Mouse (Mus musculus) G1E-ER4 (cell line): ENCODE results near the gene Irgq. TPM values are rescaled to one million over a fixed set of nuclear protein-coding genes. Genes with fewer than 3 reads are reported as not detected.

Experiments
- GATA1 ChIP-seq: IDR thresholded peaks from one replicate; pipeline ENCODE4 v1.8.0; 2012; ENCODE audit warnings: low read length, inconsistent platforms
- polyA plus RNA-seq: library from polyadenylated mRNA; stranded (reverse); fragments of >175 nt; gene quantifications from 2 replicates; pipeline ENCODE4 v1.2.3, GENCODE M21; 2012

Gene Irgq
- polyA plus RNA-seq, 1 experiment: 12.1 TPM

DNA sequence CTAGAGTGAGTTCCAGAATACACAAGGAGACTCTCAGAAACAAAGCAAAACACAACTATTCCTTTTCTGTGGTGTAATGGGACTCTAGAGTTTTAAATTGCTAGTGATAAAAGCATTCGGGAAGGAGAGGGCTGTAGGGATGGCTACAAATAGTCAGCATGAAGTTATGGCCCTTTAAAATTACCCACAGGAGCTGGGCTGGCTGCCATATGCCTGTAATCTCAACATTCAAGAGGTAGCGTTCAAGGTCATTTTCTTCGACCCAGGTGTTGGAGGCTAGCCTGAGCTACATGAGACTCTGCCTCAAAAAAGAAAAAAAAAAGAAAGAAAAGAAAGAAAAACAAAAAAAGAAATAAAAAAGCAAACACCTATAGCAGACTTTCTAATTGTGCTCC is 24.4 kb upstream of the Irgq start:
- no peak for TF ChIP-seq GATA1

DNA sequence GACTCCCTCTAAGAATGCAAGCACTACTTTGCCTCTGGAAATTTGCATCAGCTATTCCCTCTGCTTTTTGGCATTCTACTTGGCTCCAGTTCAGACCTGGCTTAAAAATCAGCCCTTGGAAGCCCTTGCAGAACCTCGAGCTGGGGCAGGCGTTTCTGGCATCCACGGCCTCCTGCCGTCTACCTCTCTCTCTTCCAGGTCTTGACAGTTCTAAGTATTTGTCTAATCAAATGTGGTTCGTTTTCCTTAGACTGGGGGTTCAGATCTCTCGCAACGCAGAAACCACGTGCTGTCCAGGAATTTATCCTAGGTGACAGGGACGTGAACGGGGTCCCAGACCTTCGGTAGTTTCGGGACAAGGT is 24.0 kb upstream of the Irgq start:
- TF ChIP-seq GATA1: no peak

DNA sequence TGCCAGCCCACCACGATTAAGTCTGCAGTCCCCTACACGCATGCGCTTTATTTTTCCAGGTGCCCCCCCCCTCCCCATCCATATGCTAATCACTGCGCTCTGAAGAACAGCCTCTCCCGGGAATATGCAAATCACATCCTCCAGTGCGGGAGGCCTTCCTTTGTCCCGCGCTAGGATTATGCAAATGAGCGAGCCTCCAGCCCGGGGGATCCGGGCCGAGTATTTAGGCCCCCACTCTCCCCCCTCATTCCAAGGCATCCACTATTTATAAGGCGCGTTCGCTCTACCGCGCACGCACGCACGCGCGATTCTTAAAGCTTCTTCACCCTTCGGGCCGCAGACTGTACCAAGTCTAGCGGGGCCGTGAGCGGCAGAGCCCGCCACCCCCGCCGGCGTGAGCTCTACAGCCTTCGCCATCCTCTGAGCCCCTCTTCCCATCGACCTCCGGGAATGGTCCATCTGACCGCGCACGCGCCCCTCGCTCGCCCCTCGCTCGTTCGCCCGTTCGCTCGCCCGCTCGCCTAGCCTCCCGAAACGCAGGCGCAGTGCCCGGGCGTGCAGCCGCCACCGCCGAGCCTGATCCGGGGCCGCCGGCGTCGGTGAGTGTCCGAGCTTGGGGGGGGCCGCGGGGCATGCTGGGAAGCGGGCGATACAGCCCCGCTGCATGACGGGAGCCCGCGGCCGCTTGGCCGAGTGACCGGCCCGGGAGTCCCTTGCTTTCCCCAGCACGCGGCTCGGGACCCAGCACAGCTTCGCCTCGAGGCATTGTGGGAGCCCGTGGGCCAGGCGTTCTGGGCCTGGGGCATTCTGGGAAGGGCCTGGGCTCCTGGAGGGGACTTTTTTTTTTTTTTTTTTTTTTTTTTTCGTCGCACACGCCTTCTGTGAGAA is 23.4 kb upstream of the Irgq start, which contains the start of gene Zfp428:
Zfp428 (plus strand) TSS at position 169 of the 888 bp plus-strand sequence.
- TF ChIP-seq GATA1: no peak

DNA sequence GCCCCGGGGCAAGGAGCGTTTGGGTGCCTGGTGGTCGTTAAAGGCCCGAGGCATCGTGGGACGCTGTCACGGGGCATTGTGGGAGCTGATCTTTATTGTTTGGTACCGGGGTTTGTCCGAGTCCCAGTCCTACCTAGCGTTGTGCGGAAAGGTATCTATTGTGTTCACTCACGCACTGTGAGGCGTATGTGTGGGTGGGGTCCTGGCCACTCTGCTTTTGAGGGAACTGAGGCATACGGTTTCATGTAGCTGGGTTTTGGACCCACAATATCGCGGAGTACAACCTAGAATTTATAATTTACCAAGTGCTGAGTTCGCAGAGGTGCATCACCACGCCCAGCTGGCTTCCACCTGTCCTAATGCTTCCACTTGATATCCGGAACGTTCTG is 22.8 kb upstream of the Irgq start:
- TF ChIP-seq GATA1: no peak

GRCm38 (mm10) chr7:24512355-24512754 is 18.1 kb upstream of the Irgq start, which contains the start of gene AC161166.1:
Gene AC161166.1 (minus strand): TSS chr7:24512455.
- TF ChIP-seq GATA1: no peak

DNA sequence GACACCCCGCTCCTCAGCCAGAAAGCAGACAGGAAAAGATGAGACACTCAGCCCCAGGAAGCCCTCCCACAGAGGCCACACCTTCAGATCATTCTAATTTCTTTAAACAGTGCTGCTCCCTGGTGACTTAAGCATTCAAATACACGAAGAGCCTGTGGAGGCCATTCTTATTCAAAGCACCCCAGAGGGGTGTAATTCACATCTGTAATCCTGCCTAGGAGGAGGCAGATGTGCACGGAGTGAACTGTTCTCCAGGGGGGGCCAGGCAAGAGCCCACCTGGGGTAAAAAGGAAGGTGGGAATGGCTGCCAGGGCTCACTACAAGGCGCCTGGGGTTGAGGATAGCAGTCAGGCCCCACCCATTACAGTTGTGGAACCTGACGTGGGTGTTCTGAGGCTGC is 13.4 kb upstream of the Irgq start:
- TF ChIP-seq GATA1: no peak

- TF ChIP-seq GATA1: no peak
Measured at GRCm38 (mm10) chr7:24517654-24518053, 12.8 kb upstream of the Irgq start.

GRCm38 (mm10) chr7:24519130-24519529 is 11.4 kb upstream of the Irgq start:
- TF ChIP-seq GATA1: no peak

- no peak for TF ChIP-seq GATA1
Measured at GRCm38 (mm10) chr7:24522805-24523204, 7.7 kb upstream of the Irgq start.

DNA sequence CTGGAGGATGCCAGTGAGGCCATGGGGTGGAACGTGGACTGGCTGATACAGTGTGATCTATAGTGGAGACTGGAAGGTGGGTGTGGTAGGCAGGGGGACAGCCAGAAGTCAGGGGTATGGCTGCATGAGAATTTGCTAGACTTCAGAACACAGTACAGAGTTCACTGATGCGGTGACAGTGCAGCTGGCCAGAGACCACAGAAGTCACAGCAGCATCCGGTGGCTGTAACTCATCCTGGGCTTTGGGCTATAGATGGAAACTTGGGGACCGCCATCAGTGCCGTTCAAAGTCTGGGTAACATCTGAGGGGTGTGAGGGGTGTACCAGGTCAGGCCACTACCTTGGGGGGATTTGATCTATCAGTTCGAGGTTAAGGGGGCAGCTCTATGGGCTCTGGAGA is 6.8 kb upstream of the Irgq start:
- no peak for TF ChIP-seq GATA1

DNA sequence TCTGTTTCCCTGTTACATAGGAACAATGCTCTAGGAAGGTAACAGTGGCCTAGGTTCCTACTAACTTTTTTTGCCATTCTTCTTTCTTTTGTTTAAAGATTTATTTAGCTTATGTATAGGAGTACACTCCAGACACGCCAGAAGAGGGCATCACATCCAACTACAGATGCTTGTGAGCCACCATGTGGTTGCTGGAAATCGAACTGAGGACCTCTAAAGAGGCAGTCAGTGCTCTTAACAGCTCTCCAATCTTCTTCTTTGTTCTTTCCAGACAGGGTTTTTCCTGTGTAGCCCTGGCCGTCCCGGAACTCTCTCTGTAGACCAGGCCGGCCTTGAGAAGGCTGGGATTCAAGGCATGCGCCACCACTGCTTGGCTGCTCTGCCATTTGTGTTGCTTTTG is 5.5 kb upstream of the Irgq start:
- no peak for TF ChIP-seq GATA1

GRCm38 (mm10) chr7:24525686-24526420 is 4.6 kb upstream of the Irgq start:
- TF ChIP-seq GATA1: no peak

- TF ChIP-seq GATA1: no peak
Measured at GRCm38 (mm10) chr7:24528861-24529260, 1.6 kb upstream of the Irgq start.

- TF ChIP-seq GATA1: no peak
Measured at GRCm38 (mm10) chr7:24529580-24529979, 909 bp upstream of the Irgq start.

DNA sequence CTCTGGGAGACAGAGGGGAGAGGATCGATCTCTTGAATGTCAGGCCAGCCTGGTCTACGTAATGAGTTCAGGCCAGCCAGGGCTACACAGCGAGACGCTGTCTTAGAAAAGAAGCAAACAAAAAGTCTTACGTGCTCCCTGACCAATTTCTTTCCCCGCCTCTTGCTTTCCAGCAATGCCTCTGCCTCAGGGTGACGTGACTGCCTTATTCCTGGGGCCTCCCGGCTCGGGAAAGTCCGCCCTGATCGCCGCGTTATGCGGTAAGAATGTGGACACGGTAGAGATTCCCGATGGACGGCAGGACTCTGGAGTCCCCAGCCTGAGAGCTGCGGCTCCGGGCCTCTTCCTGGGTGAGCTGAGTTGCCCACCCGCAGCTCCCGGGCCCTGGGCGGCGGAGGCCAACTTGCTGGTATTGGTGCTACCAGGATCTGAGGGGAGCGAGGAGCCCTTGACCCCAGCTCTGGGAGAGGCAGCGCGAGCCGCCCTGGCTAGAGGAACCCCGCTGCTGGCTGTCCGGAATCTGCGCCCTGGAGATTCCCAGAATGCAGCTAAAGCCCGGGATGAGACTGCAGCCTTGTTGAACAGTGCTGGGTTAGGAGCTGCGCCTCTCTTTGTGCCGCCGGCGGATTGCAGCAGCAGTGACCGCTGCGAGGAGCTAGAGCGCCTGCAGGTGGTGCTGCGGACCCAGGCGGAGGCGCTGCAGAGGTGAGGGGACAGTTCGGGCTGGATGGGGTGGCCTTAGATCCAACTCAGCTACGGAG is 902 bp downstream of the Irgq start:
- no peak for TF ChIP-seq GATA1

GRCm38 (mm10) chr7:24533031-24533571 is 2.6 kb downstream of the Irgq start:
- no peak for TF ChIP-seq GATA1
